Mouse (Mus musculus) spleen, adult 2 months (tissue): ENCODE results near the gene Prdx5.

ENCODE experiments used
- CTCF ChIP-seq: fragments of 200-500 bp; IDR thresholded peaks from 2 replicates; pipeline ENCODE4 v1.5.1; 2011; ENCODE audit warnings: mild to moderate bottlenecking, inconsistent platforms; ENCODE audit not compliant: insufficient read depth, insufficient read length, insufficient replicate concordance; ENCODE audit errors: extremely low read depth
- POLR2A ChIP-seq: fragments of 200-500 bp; IDR thresholded peaks from 2 replicates; pipeline ENCODE4 v1.6.1; 2011; ENCODE audit warnings: low read depth, low read length, inconsistent platforms

DNA sequence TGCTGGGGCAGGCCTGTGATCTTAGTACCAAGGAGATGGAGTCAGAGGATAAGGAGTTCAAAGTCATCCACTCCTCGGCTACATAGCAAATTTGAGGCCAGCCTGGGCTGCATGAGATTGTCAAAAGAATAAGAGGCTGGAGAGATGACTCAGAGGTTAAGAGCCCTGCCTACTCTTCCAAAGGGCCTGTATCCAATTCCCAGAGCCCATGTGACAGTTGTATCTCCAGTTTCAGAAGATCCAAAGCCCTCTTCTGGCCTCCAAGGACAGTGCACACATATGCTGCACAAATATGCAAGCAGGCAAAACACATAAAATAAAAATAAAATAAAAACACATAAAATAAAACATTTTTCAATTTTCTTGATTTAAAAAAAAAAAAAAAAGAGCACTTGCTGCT is 35.6 kb downstream of the Prdx5 start:
- TF ChIP-seq POLR2A (no peak), CTCF (no peak)
